Mouse (Mus musculus) bone marrow, adult 2 months (tissue): ENCODE measurements around the gene Adgrb3. TPM values are rescaled to one million over a fixed set of nuclear protein-coding genes. Genes with fewer than 3 reads are reported as not detected.

Experiments
- H3K27ac ChIP-seq: fragments of 200-500 bp; 2 replicates; pipeline ENCODE4 v1.5.1; 2012; ENCODE audit warnings: low read depth, mild to moderate bottlenecking, control low read depth, inconsistent platforms, low read length; ENCODE audit not compliant: control insufficient read depth, poor library complexity, insufficient read depth
- H3K4me1 ChIP-seq: fragments of 200-500 bp; 2 replicates; pipeline ENCODE4 v1.6.1; 2011; ENCODE audit warnings: low read length; ENCODE audit not compliant: control insufficient read depth, insufficient read depth
- H3K4me3 ChIP-seq: fragments of 200-500 bp; replicated peaks from 2 replicates; pipeline ENCODE3; 2011; ENCODE audit warnings: mild to moderate bottlenecking, low read depth, low read length, control low read depth; ENCODE audit not compliant: control insufficient read depth
- CTCF ChIP-seq: fragments of 200-500 bp; IDR thresholded peaks from 2 replicates; pipeline ENCODE4 v1.5.1; 2011; ENCODE audit warnings: low read length, control low read depth; ENCODE audit not compliant: control insufficient read depth, insufficient read depth
- POLR2A ChIP-seq: fragments of 200-500 bp; IDR thresholded peaks from 2 replicates; pipeline ENCODE4 v1.6.1; 2011; ENCODE audit warnings: low read depth, mild to moderate bottlenecking, control low read depth, low read length, borderline replicate concordance; ENCODE audit not compliant: control insufficient read depth
- WGBS: fragments of 180-500 bp; shearing (Covaris S2); methylation state at CpG from one replicate; pipeline ENCODE4 v1.1.7; 2018; 5-methylcytosine and 5-hydroxymethylcytosine counted together
- polyA plus RNA-seq: library from polyadenylated mRNA; stranded (reverse); fragments of >200 nt; gene quantifications from 2 replicates; pipeline ENCODE4 v1.2.4, GENCODE M21; 2011; ENCODE audit warnings: low replicate concordance; ENCODE audit not compliant: missing spikeins, insufficient read depth, insufficient read length

The Adgrb3 gene
- polyA plus RNA-seq, 1 experiment: 0.35 TPM

- 63% methylated on average over 3 of the region's 3 CpGs for whole genome bisulfite sequencing
- TF ChIP-seq POLR2A (no peak), CTCF (no peak)
- Histone ChIP-seq H3K27ac (no peak overlapping the region), H3K4me1 (no peaks in the 10 kb centered on the region), H3K4me3 (no peak overlapping the region)
These were observed 53.9 kb downstream of the Adgrb3 start for GRCm38 (mm10) chr1:25775440-25776130.

GRCm38 (mm10) chr1:25768958-25769357 is 60.5 kb downstream of the Adgrb3 start:
- 78% methylated on average over 2 of the region's 2 CpGs for whole genome bisulfite sequencing
- no peak for TF ChIP-seq POLR2A
- no peak for TF ChIP-seq CTCF

GRCm38 (mm10) chr1:25755265-25755664 is 74.2 kb downstream of the Adgrb3 start:
- no peak overlapping the region for H3K4me3 ChIP-seq
- no peaks in the 10 kb centered on the region for H3K4me1 ChIP-seq
- H3K27ac ChIP-seq: no peak overlapping the region
- TF ChIP-seq POLR2A: no peak
- TF ChIP-seq CTCF: no peak

More at GRCm38 (mm10) chr1:25768958-25769357, 60.5 kb downstream of the Adgrb3 start:
- Histone ChIP-seq H3K27ac (no peak overlapping the region), H3K4me3 (no peak overlapping the region), H3K4me1 (no peaks in the 10 kb centered on the region)

GRCm38 (mm10) chr1:25754528-25754927 is 75.0 kb downstream of the Adgrb3 start:
- no peak for TF ChIP-seq CTCF
- no peak for TF ChIP-seq POLR2A
- WGBS: 80% methylated on average over 4 of the region's 4 CpGs
- Histone ChIP-seq H3K27ac (no peak overlapping the region), H3K4me1 (no peaks in the 10 kb centered on the region), H3K4me3 (no peak overlapping the region)

- 87% methylated on average over 4 of the region's 4 CpGs for WGBS
- TF ChIP-seq CTCF (no peak), POLR2A (no peak)
- no peak overlapping the region for H3K27ac ChIP-seq
- H3K4me1 ChIP-seq: no peaks in the 10 kb centered on the region
- H3K4me3 ChIP-seq: no peak overlapping the region
These were observed 83.9 kb downstream of the Adgrb3 start for GRCm38 (mm10) chr1:25745575-25745974.

- Histone ChIP-seq H3K27ac (no peak overlapping the region), H3K4me3 (no peak overlapping the region), H3K4me1 (no peaks in the 10 kb centered on the region)
- WGBS: 65% methylated on average over 6 of the region's 6 CpGs
- TF ChIP-seq CTCF (no peak), POLR2A (no peak)
These were observed 84.8 kb downstream of the Adgrb3 start for GRCm38 (mm10) chr1:25744736-25745135.

- Histone ChIP-seq H3K4me1 (no peaks in the 10 kb centered on the region), H3K4me3 (no peak overlapping the region), H3K27ac (no peak overlapping the region)
- 81% methylated on average over 5 of the region's 5 CpGs for WGBS
- no peak for TF ChIP-seq POLR2A
- no peak for TF ChIP-seq CTCF
These were observed 99.7 kb downstream of the Adgrb3 start for GRCm38 (mm10) chr1:25729844-25730243.

GRCm38 (mm10) chr1:25711474-25711873 is 118.0 kb downstream of the Adgrb3 start:
- Histone ChIP-seq H3K4me3 (no peak overlapping the region), H3K4me1 (no peaks in the 10 kb centered on the region), H3K27ac (no peak overlapping the region)
- 17% methylated on average over 1 of the region's 1 CpGs for WGBS
- no peak for TF ChIP-seq POLR2A
- no peak for TF ChIP-seq CTCF

- Histone ChIP-seq H3K27ac (no peak overlapping the region), H3K4me3 (no peak overlapping the region), H3K4me1 (no peaks in the 10 kb centered on the region)
- WGBS: 70% methylated on average over 2 of the region's 2 CpGs
- TF ChIP-seq POLR2A (no peak), CTCF (no peak)
These were observed 123.2 kb downstream of the Adgrb3 start for GRCm38 (mm10) chr1:25706299-25706698.
